8 mouse cellular contexts compared by ENCODE assay signal in the genomic region with DNA sequence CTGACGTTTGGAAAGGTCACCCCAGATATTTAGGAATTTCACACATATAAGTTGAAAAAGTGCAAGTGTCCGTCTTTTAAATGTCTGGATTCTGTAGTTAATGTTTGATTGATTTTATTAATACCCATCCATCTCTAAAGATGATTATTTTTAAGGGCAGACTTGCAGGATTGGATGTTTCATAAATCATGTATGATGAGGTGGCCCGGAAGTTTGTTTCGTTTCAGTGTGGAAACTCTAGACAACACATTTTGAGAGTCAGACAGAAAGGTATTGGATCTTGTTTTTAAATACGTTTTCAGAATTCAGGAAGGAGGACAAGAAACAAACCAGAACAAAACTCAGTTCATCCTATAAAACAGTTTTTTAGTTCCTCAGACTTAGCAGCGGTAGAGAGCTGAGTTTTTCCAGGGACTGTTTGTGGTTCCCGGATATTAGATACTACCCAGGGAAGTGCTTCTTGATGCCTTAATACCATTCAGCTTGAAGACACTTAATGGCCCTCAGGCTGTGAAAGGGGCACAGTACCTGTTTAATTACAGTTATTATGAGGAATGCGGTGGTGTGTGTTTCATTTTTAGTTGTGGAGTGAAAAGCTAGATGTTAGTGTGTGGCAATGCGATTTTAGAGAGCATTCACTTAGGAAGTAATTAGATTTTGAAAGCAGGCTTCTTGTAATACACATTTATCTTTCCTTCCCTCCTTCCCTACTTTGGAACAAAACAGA. TPM values are rescaled to one million over a fixed set of nuclear protein-coding genes. Genes with fewer than 3 reads are reported as not detected.
DNase-seq lines count a peak whose midpoint lies in the region; ATAC-seq and TF ChIP-seq lines count a peak whose summit lies in the region.

No protein-coding gene starts in this region.

- H3K79me2 ChIP-seq in MEL (ENCODE audit: control insufficient read depth, insufficient read depth, low read length, poor library complexity), result peaks cover 60% of the 10 kb centered on the region

- no peak for ATAC-seq in hindbrain, embryonic 11.5 days (ENCODE audit: low FRiP score)
- no peak for ATAC-seq in midbrain, embryonic 13.5 days

- H3K27me3 ChIP-seq in kidney, adult 2 months (replicated peaks; ENCODE audit: control insufficient read depth, insufficient read depth, low read length), result no peaks in the 10 kb centered on the region
- H3K27me3 ChIP-seq in MEL (ENCODE audit: control insufficient read depth in 1 of 2, insufficient read depth in 2 of 2, low read length in 2 of 2), result no peaks in the 10 kb centered on the region
- H3K27me3 ChIP-seq in hindbrain, embryonic 11.5 days (ENCODE audit: control insufficient read depth, insufficient read depth, low read length), result no peaks in the 10 kb centered on the region
- peaks cover 16% of the 10 kb centered on the region for H3K27me3 ChIP-seq in midbrain, embryonic 13.5 days

- peak; percentile 14 for DNase-seq in kidney, adult 2 months
- DNase-seq in kidney, postnatal 4 days, result no peak
- DNase-seq in MEL (ENCODE audit: low read depth, low spot score), result peak; percentile 64
- DNase-seq in hindbrain, embryonic 11.5 days (ENCODE audit: low spot score), result peak; percentile 10
- DNase-seq in gastrocnemius, postnatal 10 days, result no peak
- no peak for DNase-seq in right cerebral cortex, adult 18-20 months
- DNase-seq in yolk sac, embryonic 10.5 days (ENCODE audit: low spot score), result no peak

- H3K9me3 ChIP-seq in MEL (replicated peaks; ENCODE audit: insufficient read depth, low read length), result no peaks in the 10 kb centered on the region
- no peaks in the 10 kb centered on the region for H3K9me3 ChIP-seq in hindbrain, embryonic 11.5 days (ENCODE audit: control insufficient read depth, low read length)
- no peaks in the 10 kb centered on the region for H3K9me3 ChIP-seq in midbrain, embryonic 13.5 days

- peak overlapping the region; percentile 92 for H3K4me3 ChIP-seq in kidney, adult 2 months (ENCODE audit: insufficient read depth, low read depth, low read length)
- peak overlapping the region; percentile 94 for H3K4me3 ChIP-seq in MEL (ENCODE audit: control insufficient read depth in 1 of 2, insufficient read depth in 1 of 2, low read depth in 2 of 2, low read length in 2 of 2)
- peak overlapping the region; percentile 98 for H3K4me3 ChIP-seq in hindbrain, embryonic 11.5 days (ENCODE audit: low read depth, low read length)
- H3K4me3 ChIP-seq in midbrain, embryonic 13.5 days (replicated peaks), result peak overlapping the region; percentile 89

- peak overlapping the region; percentile 80 for H3K4me2 ChIP-seq in hindbrain, embryonic 11.5 days (replicated peaks; ENCODE audit: low read depth, low read length)
- peak overlapping the region; percentile 74 for H3K4me2 ChIP-seq in midbrain, embryonic 13.5 days (replicated peaks)

- no peak for TF ChIP-seq CTCF in kidney, adult 2 months (conservative IDR thresholded peaks at IDR 0.05; ENCODE audit: insufficient read depth, insufficient read length, low read depth, low read length)
- TF ChIP-seq CTCF in MEL (IDR thresholded peaks at IDR 0.05 in 2 of 3, conservative IDR thresholded peaks at IDR 0.05 in 1 of 3; ENCODE audit: control insufficient read depth in 1 of 3, insufficient read depth in 1 of 3, low read depth in 2 of 3, low read length in 3 of 3, poor library complexity in 1 of 3, severe bottlenecking in 1 of 3), result no peak

- 2% methylated on average over 9 of the region's 9 CpGs for whole genome bisulfite sequencing in kidney, adult 2 months
- 25% methylated on average over 9 of the region's 9 CpGs for WGBS in hindbrain, embryonic 11.5 days
- 18% methylated on average over 9 of the region's 9 CpGs for WGBS in midbrain, embryonic 13.5 days

- TF ChIP-seq RAD21 in MEL (IDR thresholded peaks at IDR 0.05; ENCODE audit: low read depth, low read length), result no peak

- H3K27ac ChIP-seq in kidney, adult 2 months (ENCODE audit: insufficient read depth, low read depth, low read length), result peak overlapping the region; percentile 99
- H3K27ac ChIP-seq in MEL (ENCODE audit: control insufficient read depth, low read depth, low read length), result peak overlapping the region; percentile 87
- H3K27ac ChIP-seq in hindbrain, embryonic 11.5 days (ENCODE audit: low read depth, low read length), result no peak overlapping the region
- H3K27ac ChIP-seq in midbrain, embryonic 13.5 days, result no peak overlapping the region

- H3K36me3 ChIP-seq in kidney, adult 2 months (ENCODE audit: control insufficient read depth, insufficient read depth, low read length), result no peaks in the 10 kb centered on the region
- H3K36me3 ChIP-seq in MEL (ENCODE audit: control insufficient read depth in 1 of 2, insufficient read depth in 2 of 2, low read length in 2 of 2), result peaks cover 18 to 40% of the 10 kb centered on the region in 2 experiments
- no peaks in the 10 kb centered on the region for H3K36me3 ChIP-seq in hindbrain, embryonic 11.5 days (ENCODE audit: control insufficient read depth, insufficient read depth, low read length)
- H3K36me3 ChIP-seq in midbrain, embryonic 13.5 days, result no peaks in the 10 kb centered on the region

- peak overlapping the region; percentile 89 for H3K9ac ChIP-seq in MEL (ENCODE audit: control insufficient read depth, low read depth, low read length, poor library complexity, severe bottlenecking)
- H3K9ac ChIP-seq in hindbrain, embryonic 11.5 days (ENCODE audit: low read depth, low read length), result peak overlapping the region; percentile 95; the same call in 1 of the 2 replicates
- H3K9ac ChIP-seq in midbrain, embryonic 13.5 days (replicated peaks), result peak overlapping the region; percentile 95

- peaks cover 12% of the 10 kb centered on the region for H3K4me1 ChIP-seq in kidney, adult 2 months (ENCODE audit: control insufficient read depth, insufficient read depth, low read length)
- peaks cover 7 to 31% of the 10 kb centered on the region in 2 experiments for H3K4me1 ChIP-seq in MEL (ENCODE audit: control insufficient read depth in 1 of 2, insufficient read depth in 2 of 2, low read length in 2 of 2)
- H3K4me1 ChIP-seq in hindbrain, embryonic 11.5 days (replicated peaks; ENCODE audit: control insufficient read depth, insufficient read depth, low read length), result no peaks in the 10 kb centered on the region
- H3K4me1 ChIP-seq in midbrain, embryonic 13.5 days (replicated peaks), result peaks cover 42% of the 10 kb centered on the region

- TF ChIP-seq POLR2A in kidney, adult 2 months (IDR thresholded peaks at IDR 0.05; ENCODE audit: low read depth, low read length), result no peak
- TF ChIP-seq POLR2A in MEL (IDR thresholded peaks at IDR 0.05; ENCODE audit: control insufficient read depth in 1 of 2, insufficient read depth in 1 of 2, low read depth in 1 of 2, low read length in 2 of 2, poor library complexity in 1 of 2), result no peak

- TF ChIP-seq EP300 in MEL (IDR thresholded peaks at IDR 0.05; ENCODE audit: low read depth in 1 of 2, low read length in 2 of 2), result no peak

TF ChIP-seq in MEL, 35 proteins besides CTCF, POLR2A, EP300 and RAD21 (continues in another document):
- no peak for TF ChIP-seq GATA1 (IDR thresholded peaks at IDR 0.05; ENCODE audit: low read depth, low read length)
- TF ChIP-seq SMC3 (IDR thresholded peaks at IDR 0.05; ENCODE audit: low read depth, low read length), result no peak
- no peak for TF ChIP-seq ZNF384 (IDR thresholded peaks at IDR 0.05; ENCODE audit: low read depth, low read length)
- no peak for TF ChIP-seq ZKSCAN1 (IDR thresholded peaks at IDR 0.05; ENCODE audit: low read depth, low read length)
- TF ChIP-seq ZMIZ1 (IDR thresholded peaks at IDR 0.05; ENCODE audit: low read depth, low read length), result no peak
- TF ChIP-seq GABPA (IDR thresholded peaks at IDR 0.05; ENCODE audit: low read depth, low read length), result 0 out of 2 replicates have a peak, but pooled peaks have one; percentile 18
- peak; percentile 29; the same call in 1 of the 2 replicates for TF ChIP-seq MXI1 (IDR thresholded peaks at IDR 0.05; ENCODE audit: low read depth, low read length)
- TF ChIP-seq MEF2A (IDR thresholded peaks at IDR 0.05; ENCODE audit: extremely low read depth, insufficient replicate concordance, low read depth, low read length, poor library complexity, severe bottlenecking), result no peak
- TF ChIP-seq RCOR1 (IDR thresholded peaks at IDR 0.05; ENCODE audit: low read depth, low read length), result 0 out of 2 replicates have a peak, but pooled peaks have one; percentile 20
- TF ChIP-seq CHD2 (IDR thresholded peaks at IDR 0.05; ENCODE audit: low read length), result no peak
- TF ChIP-seq TBP (IDR thresholded peaks at IDR 0.05; ENCODE audit: low read depth, low read length), result no peak
- 0 out of 2 replicates have a peak, but pooled peaks have one; percentile 8 for TF ChIP-seq SIN3A (IDR thresholded peaks at IDR 0.05; ENCODE audit: low read length)
- no peak for TF ChIP-seq TCF12 (IDR thresholded peaks at IDR 0.05; ENCODE audit: low read depth, low read length)
- TF ChIP-seq HCFC1 (IDR thresholded peaks at IDR 0.05; ENCODE audit: low read depth, low read length), result no peak
- TF ChIP-seq TAL1 (IDR thresholded peaks at IDR 0.05; ENCODE audit: low read length), result no peak
- no peak for TF ChIP-seq USF1 (IDR thresholded peaks at IDR 0.05; ENCODE audit: low read depth, low read length)
- TF ChIP-seq MAFK (IDR thresholded peaks at IDR 0.05; ENCODE audit: borderline replicate concordance, low read depth, low read length), result no peak
- TF ChIP-seq NRF1 (IDR thresholded peaks at IDR 0.05; ENCODE audit: insufficient read depth, low read depth, low read length, poor library complexity, severe bottlenecking), result no peak
- TF ChIP-seq POLR2AphosphoS2 (IDR thresholded peaks at IDR 0.05; ENCODE audit: low read length), result no peak
- TF ChIP-seq MYC (IDR thresholded peaks at IDR 0.05; ENCODE audit: low read depth, low read length), result no peak

RNA-seq across cellular contexts. Expression of a gene that starts 1.1 kb away (rescaled TPM):
- not detected in 2 replicates for polyA plus RNA-seq in kidney, adult 2 months (2012; rRNA removed)
- 17.9 and 23.9 TPM in 2 replicates for total RNA-seq in MEL (2012; rRNA removed)
- polyA plus RNA-seq in MEL (2012; ENCODE audit: insufficient read depth in 1 of 2, insufficient read length in 2 of 2, low read depth in 1 of 2, low replicate concordance in 2 of 2, missing spikeins in 1 of 2), result not detected
- polyA plus RNA-seq in hindbrain, embryonic 11.5 days (2014; fragmentation: Nextera tagmentation; extraction: Ambion mirVana), result 1.0 TPM in 1 of 2 replicates, not detected in the other
- 0.67 TPM in 1 of 2 replicates, not detected in the other for polyA plus RNA-seq in midbrain, embryonic 13.5 days (2015; fragmentation: Nextera tagmentation; extraction: Ambion mirVana)
- not detected for total RNA-seq in gastrocnemius, postnatal 10 days (2021)

RNA-seq across cellular contexts. Expression of a gene that starts 1.6 kb away (rescaled TPM):
- polyA plus RNA-seq in kidney, adult 2 months (2012; rRNA removed), result 70.9 and 73.6 TPM in 2 replicates
- 99.2 and 113 TPM in 2 replicates for total RNA-seq in MEL (2012; rRNA removed)
- polyA plus RNA-seq in MEL (2012; ENCODE audit: insufficient read depth in 1 of 2, insufficient read length in 2 of 2, low read depth in 1 of 2, low replicate concordance in 2 of 2, missing spikeins in 1 of 2), result 100 to 1,000 TPM in 1 of 2 experiments, 10 to 100 TPM in 1; 81.1 to 149 TPM
- 110 TPM in 2 replicates for polyA plus RNA-seq in hindbrain, embryonic 11.5 days (2014; fragmentation: Nextera tagmentation; extraction: Ambion mirVana)
- 68.6 and 70.8 TPM in 2 replicates for polyA plus RNA-seq in midbrain, embryonic 13.5 days (2015; fragmentation: Nextera tagmentation; extraction: Ambion mirVana)
- total RNA-seq in gastrocnemius, postnatal 10 days (2021), result 10 to 100 TPM; 61.3 to 66.0 TPM

Comparison
In these comparisons a context has a peak if more than half of its experiments do, and no peak if none do; other contexts are left out.
1. DNase-seq: peak in kidney, adult 2 months (single experiment), MEL (single experiment) and hindbrain, embryonic 11.5 days (single experiment); none in kidney, postnatal 4 days (0 of 2), gastrocnemius, postnatal 10 days (single experiment), right cerebral cortex, adult 18-20 months (single experiment) and yolk sac, embryonic 10.5 days (single experiment).
2. H3K27ac ChIP-seq: peak in kidney, adult 2 months (single experiment) and MEL (single experiment); none in hindbrain, embryonic 11.5 days (single experiment) and midbrain, embryonic 13.5 days (single experiment).
3. Peak in every context shown above with its lines, with median percentiles within 50 percentile points of each other: H3K4me3 ChIP-seq and H3K9ac ChIP-seq.